Mouse (Mus musculus) left cerebral cortex, adult 2 months (tissue): ENCODE measurements around the gene Agpat4. TPM values are rescaled to one million over a fixed set of nuclear protein-coding genes. Genes with fewer than 3 reads are reported as not detected.
A peak's percentile ranks its signal among the peaks of the same experiment; 100 is the strongest.

Experiments used
- DNase-seq, 2 experiments: peaks; one replicate each; pipeline ENCODE4 v3.0.0; 2021 to 2022; ENCODE audit warnings: low spot score in 2 of 2, mixed read lengths in 1 of 2; ENCODE audit errors: extremely low spot score in 1 of 2
- H3K27ac ChIP-seq: fragments of 200-600 bp; 2 replicates; pipeline ENCODE4 v1.8.1; 2022
- H3K4me3 ChIP-seq: fragments of 200-600 bp; 2 replicates; pipeline ENCODE4 v1.8.1; 2022
- CTCF ChIP-seq: fragments of 200-600 bp; IDR thresholded peaks from 2 replicates; pipeline ENCODE4 v1.8.1; 2022; ENCODE audit warnings: antibody characterized with exemption, mild to moderate bottlenecking, moderate library complexity
- intact Hi-C: fragments of 180-260 bp; cut with DNase I; formaldehyde crosslinking; loops from one replicate; pipeline ENCODE4 v1.15.1; 2025
- long read RNA-seq, 2 experiments: library from polyadenylated mRNA; stranded (forward); transcript quantifications; one replicate each; pipeline ENCODE4 v2.0.0; 2021; ENCODE audit warnings: borderline mapping rate in 2 of 2
- total RNA-seq, 2 experiments: library from RNA; stranded (reverse); gene quantifications; 2 replicates each; pipeline ENCODE4 v1.2.3; 2021

The Agpat4 gene
- total RNA-seq, result 10 to 100 TPM; 55.8 to 59.3 TPM
- long read RNA-seq, experiment 1, transcript Agpat4-201 (9 exons, 1,915 nt), result major isoform, 54 of 70 reads
- long read RNA-seq, experiment 1, partial matches to known transcripts, result 3 of 70 reads
- long read RNA-seq, experiment 1, other reads (novel, unspliced or antisense), result 13 of 70 reads
- long read RNA-seq, experiment 2, transcript Agpat4-201 (9 exons, 1,915 nt), result major isoform, 32 of 41 reads
- long read RNA-seq, experiment 2, partial matches to known transcripts, result 2 of 41 reads
- long read RNA-seq, experiment 2, other reads (novel, unspliced or antisense), result 7 of 41 reads

- Histone ChIP-seq H3K27ac (peak within 1 kb of the TSS; percentile 94), H3K4me3 (peak within 1 kb of the TSS; percentile 68)
- intact Hi-C loops, result loop anchor here (2.0 kb wide), 2 partner anchors 76 to 94 kb away; no protein-coding TSS in a partner anchor
- no peak for TF ChIP-seq CTCF
- peak; percentile 41 to 44 for DNase-seq
Observed at GRCm38 (mm10) chr17:12118561-12118925, at the start of gene Agpat4. Agpat4 (plus strand) TSS chr17:12118704.

DNA sequence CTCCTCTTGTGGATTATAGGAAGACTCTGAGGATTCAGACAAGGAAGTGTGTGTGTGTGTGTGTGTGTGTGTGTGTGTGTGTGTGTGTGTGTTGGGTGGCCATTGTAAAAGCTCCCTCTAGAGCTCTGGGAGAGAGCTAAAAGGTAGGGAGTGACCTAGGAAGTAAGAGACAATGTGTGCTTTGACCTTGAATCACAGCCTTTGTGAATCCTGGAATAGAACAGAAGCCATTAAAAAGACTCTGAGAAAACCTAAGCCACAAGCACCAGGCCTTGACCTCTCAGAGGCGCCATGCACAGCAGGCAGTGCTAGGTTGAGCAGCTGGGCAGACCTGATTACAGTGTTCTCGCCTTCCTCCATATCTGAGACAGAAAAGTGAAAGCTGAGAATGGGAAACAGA, 41.7 kb upstream of the Agpat4 start:
- Histone ChIP-seq H3K4me3 (no peak overlapping the region), H3K27ac (no peak overlapping the region)
- TF ChIP-seq CTCF, result no peak
- DNase-seq, result no peak
- intact Hi-C loops, result no loop called here

DNA sequence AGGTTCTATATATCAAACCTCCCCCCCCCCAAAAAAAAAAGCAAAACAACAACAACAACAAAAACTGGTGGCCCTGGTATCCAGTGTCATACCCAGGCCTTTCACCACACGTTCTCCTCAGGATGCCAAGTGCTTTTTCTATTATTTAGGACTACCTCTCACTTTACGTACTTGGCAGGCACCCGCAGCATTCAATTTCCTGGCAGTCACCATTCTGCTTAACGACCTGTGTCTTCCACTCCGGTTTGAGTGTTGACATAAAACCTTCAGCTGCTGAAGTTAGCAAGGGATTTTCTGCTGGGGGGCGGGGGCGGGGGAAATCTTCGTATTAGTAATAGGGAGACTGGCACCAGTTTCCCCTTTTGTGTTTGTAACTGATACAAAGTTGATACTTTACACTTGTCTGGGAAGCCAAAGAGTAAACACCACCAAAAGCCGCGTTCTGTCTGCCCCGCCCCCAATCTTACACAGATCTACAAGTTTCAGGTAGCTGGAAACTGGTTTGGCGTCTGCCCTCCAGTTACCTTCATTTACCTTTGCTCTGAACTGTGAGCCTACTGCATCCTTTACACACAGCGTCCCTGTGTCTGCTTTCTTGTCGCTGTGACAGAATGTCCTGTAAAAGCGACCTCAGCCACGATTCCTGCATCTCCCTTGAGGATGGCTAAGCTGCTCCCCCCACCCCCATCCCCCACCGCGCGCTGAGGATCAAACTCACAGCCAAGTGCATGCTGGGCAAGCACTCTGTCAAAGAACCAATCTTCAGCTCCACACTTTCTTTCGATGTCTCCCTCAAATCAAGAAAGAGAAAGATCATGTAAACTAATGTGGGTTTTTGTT, 37.6 kb upstream of the Agpat4 start:
- DNase-seq, result no peak
- Histone ChIP-seq H3K4me3 (no peak overlapping the region), H3K27ac (no peak overlapping the region)
- TF ChIP-seq CTCF, result no peak
- intact Hi-C loops, result no loop called here

DNA sequence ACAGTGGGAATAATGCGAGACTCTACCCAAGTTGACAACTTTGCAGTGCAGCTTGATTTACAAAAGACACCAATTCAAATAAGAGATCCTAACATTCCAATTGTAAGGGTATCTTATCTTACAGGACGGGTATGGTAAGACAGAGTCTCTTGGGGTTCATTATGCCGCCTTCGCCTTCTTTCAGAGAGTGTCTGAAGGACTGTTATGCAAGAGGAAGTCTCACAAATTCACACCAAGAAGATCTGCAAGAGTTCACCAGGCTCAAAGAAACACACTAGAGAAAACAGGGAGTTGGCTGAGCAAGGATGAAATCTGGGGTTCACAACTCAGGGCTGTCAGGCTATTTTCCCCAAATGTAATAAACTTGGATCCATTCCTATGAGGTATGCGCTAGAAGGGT, 36.3 kb upstream of the Agpat4 start:
- intact Hi-C loops, result no loop called here
- no peak overlapping the region for H3K4me3 ChIP-seq
- H3K27ac ChIP-seq, result no peak overlapping the region
- TF ChIP-seq CTCF, result no peak
- DNase-seq, result no peak

- no peak for DNase-seq
- Histone ChIP-seq H3K27ac (no peak overlapping the region), H3K4me3 (no peak overlapping the region)
- intact Hi-C loops, result loop anchor here (5.0 kb wide), 1 partner anchor 33 kb away; no protein-coding TSS in a partner anchor
- TF ChIP-seq CTCF, result no peak
Observed at GRCm38 (mm10) chr17:12090261-12090927, 28.1 kb upstream of the Agpat4 start.

DNA sequence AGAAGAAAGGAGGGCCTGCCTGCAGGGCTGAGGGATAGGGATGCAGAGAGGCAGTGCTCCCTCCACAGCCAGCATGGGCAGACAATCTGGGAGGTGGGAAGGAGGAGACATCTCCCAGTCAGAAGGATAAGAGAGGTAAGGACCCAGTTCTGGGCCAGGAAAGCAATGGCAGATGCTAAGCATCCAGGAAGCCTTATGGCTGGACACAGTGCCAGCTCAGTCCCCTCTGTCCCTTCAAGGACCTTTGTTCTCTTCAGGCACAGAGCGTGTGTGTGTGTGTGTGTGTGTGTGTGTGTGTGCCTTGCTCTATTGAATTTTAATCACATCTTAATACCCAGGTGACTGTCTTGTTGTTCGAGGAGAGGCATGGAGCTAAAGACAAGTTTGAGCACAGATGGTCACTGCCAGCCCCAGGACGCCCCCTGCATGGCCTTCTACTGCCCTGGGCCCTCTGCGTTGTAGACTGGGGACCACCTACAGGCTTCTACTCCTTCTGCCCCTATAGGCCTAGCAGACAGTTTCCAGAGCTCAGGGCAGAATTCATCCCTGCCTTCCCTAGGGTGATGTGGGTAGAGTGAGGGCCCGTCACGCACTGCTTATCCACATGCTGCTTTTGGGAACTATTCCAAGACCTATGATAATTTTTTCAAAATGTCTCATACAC, 25.5 kb upstream of the Agpat4 start:
- H3K4me3 ChIP-seq, result no peak overlapping the region
- intact Hi-C loops, result loop anchor here (5.0 kb wide), 1 partner anchor 36 kb away; no protein-coding TSS in a partner anchor
- H3K27ac ChIP-seq, result no peak overlapping the region
- no peak for DNase-seq
- no peak for TF ChIP-seq CTCF

DNA sequence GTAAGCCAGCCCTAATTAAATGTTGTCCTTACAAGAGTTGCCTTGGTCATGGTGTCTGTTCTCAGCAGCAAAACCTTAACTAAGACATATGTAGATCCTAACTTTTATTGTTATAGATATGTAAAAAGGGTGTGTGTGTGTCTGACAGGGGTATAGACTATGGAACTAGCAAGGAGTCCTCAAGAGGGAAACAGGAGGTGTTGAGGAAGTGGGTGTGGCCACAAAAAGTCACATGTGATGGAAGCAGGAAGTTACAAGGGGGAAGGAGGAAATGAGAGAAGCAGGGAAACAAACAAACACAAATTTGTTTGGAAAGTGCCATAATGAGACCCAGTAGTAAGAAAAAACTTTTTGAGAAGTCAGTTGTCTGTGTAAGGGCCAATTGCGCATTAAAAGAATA, 24.5 kb upstream of the Agpat4 start:
- no peak for TF ChIP-seq CTCF
- H3K4me3 ChIP-seq, result no peak overlapping the region
- intact Hi-C loops, result loop anchor here (5.0 kb wide), 1 partner anchor 37 kb away; no protein-coding TSS in a partner anchor
- no peak for DNase-seq
- no peak overlapping the region for H3K27ac ChIP-seq

- no peak for DNase-seq
- Histone ChIP-seq H3K4me3 (no peak overlapping the region), H3K27ac (no peak overlapping the region)
- intact Hi-C loops, result loop anchor here (5.0 kb wide), 1 partner anchor 38 kb away; no protein-coding TSS in a partner anchor
- TF ChIP-seq CTCF, result no peak
Observed at GRCm38 (mm10) chr17:12094827-12095590, 23.5 kb upstream of the Agpat4 start.

- Histone ChIP-seq H3K4me3 (no peak overlapping the region), H3K27ac (no peak overlapping the region)
- peak; percentile 7; the same call in 1 of the 2 replicates for TF ChIP-seq CTCF
- intact Hi-C loops, result no loop called here
- no peak for DNase-seq
Observed at GRCm38 (mm10) chr17:12099415-12099814, 19.1 kb upstream of the Agpat4 start.

GRCm38 (mm10) chr17:12102326-12102725, 16.2 kb upstream of the Agpat4 start:
- no peak overlapping the region for H3K27ac ChIP-seq
- intact Hi-C loops, result no loop called here
- H3K4me3 ChIP-seq, result no peak overlapping the region
- no peak for TF ChIP-seq CTCF
- DNase-seq, result no peak

- Histone ChIP-seq H3K27ac (no peak overlapping the region), H3K4me3 (no peak overlapping the region)
- peak; percentile 46 for TF ChIP-seq CTCF
- no peak for DNase-seq
- intact Hi-C loops, result no loop called here
Observed at GRCm38 (mm10) chr17:12103781-12104180, 14.7 kb upstream of the Agpat4 start.
